Mouse (Mus musculus) A20 (cell line): ENCODE measurements around the gene Hnrnpk.
"Not testable (repeated sequence)": the region's sequence is repeated elsewhere in the genome, so short reads cannot be mapped to it uniquely, and the experiment has no call there.

Source experiments
- DNase-seq: peaks from one replicate; pipeline ENCODE4 v3.0.0-alpha.2; 2011; ENCODE audit warnings: low read depth, low spot score

The Hnrnpk gene

GRCm38 (mm10) chr13:58403243-58403642 lies at the start of gene Hnrnpk:
TSS of gene Hnrnpk (minus strand) at chr13:58403343.
- DNase-seq: not testable (repeated sequence)

DNA sequence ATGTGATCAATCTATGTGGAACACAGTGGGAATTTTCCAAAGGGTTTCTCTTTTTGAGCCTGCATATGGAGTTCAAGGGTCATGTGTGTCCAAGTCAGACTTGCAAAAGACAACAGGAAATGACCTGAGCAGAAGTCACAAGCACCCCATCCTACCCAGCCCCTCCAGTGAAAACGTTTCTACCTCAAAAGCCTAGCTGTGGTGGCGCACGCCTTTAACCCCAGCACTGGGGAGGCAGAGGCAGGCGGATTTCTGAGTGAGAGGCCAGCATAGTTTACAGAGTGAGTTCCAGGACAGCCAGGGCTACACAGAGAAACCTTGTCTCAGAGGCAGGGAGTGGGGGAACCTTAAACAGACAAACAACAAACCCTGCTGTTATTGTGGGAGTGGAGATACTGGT lies 49.1 kb upstream of the Hnrnpk start:
- DNase-seq: peak; percentile 16

- no peak for DNase-seq
Measured at GRCm38 (mm10) chr13:58450459-58451182, 47.5 kb upstream of the Hnrnpk start.

- DNase-seq: peak; percentile 36
Measured at GRCm38 (mm10) chr13:58446541-58446940, 43.4 kb upstream of the Hnrnpk start.

DNA sequence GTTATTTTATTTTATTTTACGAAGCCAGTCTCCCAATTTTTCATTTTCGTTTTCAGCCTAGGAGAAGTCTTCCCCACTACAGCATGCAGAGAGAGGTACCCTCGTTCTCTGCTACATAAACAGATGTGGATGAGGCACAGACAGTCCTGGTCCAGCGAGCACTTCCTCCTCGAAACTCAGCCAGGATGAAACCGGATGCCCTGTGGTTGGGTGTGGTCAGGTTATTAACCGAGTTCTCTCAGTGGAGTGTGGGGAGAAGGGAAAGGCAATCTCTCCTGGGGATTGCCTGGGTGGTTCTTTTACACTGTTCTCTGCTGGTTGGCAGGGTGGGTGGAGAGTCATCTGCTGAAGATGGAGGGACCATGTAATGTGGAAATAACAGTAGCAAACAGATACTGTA lies 40.6 kb upstream of the Hnrnpk start:
- peak; percentile 79 for DNase-seq

- no peak for DNase-seq
Measured at GRCm38 (mm10) chr13:58443326-58443725, 40.2 kb upstream of the Hnrnpk start.

DNA sequence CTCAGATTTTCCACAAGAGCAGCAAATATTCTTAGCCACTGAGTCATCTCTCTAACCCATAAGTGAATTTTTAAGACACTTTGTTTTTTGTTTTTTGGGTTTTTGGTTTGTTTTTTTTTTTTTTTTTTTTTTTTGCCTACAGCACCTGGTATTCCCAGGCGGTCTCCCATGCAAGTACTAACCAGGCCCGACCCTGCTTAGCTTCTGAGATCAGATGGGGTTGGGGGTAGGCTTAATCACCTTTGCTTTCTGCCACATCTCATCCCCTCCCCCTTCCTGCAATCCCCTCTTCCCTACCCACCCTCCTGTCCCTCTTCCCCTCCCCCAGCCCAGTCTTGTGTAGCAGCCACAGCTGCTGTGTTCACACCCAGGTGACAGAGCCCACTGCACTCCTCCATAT lies 36.6 kb upstream of the Hnrnpk start:
- no peak for DNase-seq

- DNase-seq: no peak
Measured at GRCm38 (mm10) chr13:58423061-58423660, 20.0 kb upstream of the Hnrnpk start.

GRCm38 (mm10) chr13:58422242-58422641 lies 19.1 kb upstream of the Hnrnpk start:
- no peak for DNase-seq

DNA sequence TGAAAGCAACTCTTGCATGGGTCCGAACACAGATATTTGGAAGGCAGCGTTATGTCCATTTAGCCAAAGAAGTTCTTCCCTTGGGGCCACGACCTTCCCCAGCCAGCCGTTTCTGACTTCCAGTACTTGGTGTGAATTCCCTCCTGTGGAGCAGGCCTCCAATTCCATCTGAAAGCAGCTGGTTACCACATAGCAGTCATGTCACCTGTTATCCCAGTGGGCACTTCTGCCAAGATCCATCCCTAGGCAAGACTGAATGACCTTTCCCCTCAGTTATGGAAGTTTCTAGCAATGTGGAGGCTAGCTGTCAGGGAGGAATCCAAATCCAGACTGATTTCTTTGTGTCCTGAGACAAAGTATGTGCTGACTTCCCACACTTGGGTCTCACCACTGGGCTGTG lies 17.9 kb upstream of the Hnrnpk start:
- DNase-seq: no peak

- DNase-seq: peak; percentile 58
Measured at GRCm38 (mm10) chr13:58419266-58419665, 16.1 kb upstream of the Hnrnpk start.

DNA sequence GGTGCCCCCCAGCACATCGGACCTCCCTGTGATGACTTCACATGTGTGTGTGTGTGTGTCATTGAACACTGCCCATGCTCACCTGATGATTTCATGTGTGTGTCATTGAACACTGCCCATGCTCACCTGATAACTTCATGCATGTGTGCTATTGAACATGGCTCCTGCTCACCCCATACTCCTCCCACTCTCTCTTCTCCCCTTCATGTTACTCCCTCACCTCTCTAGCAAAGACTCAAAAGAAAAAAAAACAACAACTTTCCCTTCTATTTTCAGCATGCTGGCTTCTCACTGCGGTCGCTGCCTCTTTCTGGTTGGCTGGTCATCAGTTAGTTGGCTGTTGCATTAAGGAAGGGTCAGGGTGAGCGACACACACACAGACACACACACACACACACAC lies 15.5 kb upstream of the Hnrnpk start:
- peak; percentile 85 for DNase-seq

DNA sequence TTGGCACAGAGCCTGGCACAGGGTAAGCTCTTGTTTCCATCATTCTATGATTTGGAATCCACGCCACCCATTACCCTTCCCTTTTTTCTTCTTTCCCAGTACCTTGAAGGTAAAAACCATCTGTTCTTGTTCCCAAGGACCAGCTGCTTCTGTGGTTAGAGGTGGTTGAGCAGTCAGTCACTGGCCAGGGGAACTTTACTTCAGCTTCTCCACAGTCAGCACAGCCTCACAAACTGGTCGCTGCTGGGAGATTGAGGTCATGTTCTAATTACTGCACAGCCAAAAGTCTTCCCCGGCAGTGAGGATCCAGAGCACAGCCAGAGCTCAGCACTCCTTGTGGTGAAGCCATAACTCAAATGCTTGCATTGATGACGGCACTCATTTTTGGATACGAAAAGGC lies 12.7 kb upstream of the Hnrnpk start:
- no peak for DNase-seq

GRCm38 (mm10) chr13:58415374-58415773 lies 12.2 kb upstream of the Hnrnpk start:
- no peak for DNase-seq

- no peak for DNase-seq
Measured at GRCm38 (mm10) chr13:58411073-58411472, 7.9 kb upstream of the Hnrnpk start.

GRCm38 (mm10) chr13:58402744-58403110 lies 416 bp downstream of the Hnrnpk start:
- no peak for DNase-seq

DNA sequence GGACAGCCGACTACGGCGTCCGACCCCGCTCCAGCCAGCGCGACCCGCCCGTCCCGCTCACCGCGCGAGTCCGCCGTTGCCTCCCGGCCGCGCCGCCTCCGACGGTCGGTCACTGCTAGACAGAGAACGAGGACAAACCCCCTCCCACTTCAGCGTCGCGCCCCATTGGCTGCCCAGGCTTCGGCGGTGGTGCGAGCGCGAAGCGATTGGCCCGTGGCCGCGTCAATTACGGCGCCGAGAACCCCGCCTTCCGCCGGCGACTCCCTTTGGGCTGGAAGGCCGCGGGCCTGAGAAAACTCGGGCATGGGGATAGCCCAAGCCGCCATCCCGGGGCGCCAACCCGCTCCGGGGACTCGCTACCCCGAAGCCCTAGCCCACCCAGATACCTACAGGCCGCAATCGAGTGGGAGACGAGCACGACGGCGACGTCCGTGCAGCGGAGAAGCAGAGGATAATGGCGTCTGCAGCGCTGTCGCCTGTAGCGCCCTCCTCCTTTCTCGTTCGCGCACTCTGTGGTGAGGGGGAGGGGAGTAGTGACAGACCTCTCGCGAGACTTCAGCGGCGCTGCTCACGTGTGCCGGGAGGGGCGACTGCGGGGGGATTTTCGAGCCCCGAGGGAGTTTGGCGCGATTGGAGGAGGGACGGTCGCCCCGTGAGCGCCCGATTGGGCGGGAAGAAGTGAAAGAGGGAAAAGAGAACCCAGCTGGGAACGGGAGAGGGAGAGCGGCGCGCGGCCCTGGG lies 970 bp downstream of the Hnrnpk start, which contains the start of gene Rmi1:
TSS of gene Rmi1 (plus strand) at position 246 of the 741 bp plus-strand sequence.
- DNase-seq: peak; percentile 98

DNA sequence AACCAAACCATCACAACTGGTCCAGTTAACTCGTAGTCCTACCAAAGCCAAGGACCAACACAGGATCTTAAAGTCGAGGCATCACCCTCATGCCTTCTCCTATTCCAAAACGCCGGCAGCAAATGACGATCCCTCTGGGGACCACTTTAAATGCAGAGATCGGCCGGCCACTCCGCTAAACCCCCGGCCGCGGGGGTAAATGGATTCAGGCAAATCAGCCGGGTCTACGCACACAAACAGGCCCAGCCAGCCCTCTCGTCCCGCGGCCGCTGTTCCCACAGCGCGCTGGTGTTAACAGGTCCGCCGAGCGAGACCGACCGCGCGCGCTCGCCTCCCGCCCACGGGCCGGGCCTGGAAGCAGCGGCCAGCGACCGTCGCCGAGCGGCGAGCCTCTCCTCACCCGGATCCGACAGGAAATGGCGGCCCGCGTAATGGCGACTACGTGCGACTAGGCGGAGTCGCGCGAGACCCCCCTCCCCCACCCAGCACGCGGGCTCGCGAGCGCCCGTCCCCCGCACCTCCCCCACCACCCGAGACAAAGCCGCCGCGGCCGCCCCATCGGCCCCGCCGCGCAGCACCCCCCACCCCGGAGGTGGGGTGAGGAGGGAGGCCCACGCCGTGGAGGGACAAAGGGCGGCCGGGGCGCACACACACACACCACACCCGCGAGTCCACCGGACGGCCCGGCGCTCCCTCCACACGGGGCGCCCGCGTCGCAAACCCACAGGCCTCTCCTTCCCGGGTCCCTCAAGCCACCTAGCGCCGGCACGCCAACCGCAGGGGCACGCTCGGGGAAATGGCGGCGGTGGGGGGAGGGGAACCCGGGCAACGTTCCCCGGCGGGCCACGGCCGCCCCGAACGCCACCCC lies 1.8 kb downstream of the Hnrnpk start:
- peak; percentile 75 for DNase-seq

DNA sequence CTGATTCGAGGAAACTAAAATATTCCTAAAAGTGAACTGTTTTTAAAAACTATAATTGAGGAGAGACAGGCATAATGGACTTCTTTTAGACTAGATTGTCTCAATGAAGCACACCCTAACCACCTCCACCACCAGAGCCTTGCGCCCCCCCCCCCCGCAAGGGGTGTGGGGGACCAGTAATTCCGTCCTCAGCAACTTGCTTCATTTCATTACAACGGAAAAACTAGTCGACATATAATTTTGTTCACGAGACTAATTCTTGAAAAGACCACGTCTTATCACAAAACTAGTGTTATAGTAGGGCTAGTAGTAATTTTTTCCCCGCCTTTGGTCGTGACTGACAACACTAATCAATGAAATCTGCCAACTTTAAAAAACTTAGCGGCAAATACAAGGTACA lies 2.6 kb downstream of the Hnrnpk start:
- DNase-seq: no peak

GRCm38 (mm10) chr13:58397651-58398050 lies 5.5 kb downstream of the Hnrnpk start:
- DNase-seq: no peak

GRCm38 (mm10) chr13:58394392-58394791 lies 8.8 kb downstream of the Hnrnpk start:
- DNase-seq: not testable (repeated sequence)
